Comparison of ENCODE assay signal across 21 mouse cellular contexts in genomic region chr10:83660605-83661004, GRCm38 (mm10). TPM values are rescaled to one million over a fixed set of nuclear protein-coding genes. Genes with fewer than 3 reads are reported as not detected.
DNase-seq lines count a peak whose midpoint lies in the region; ATAC-seq and TF ChIP-seq lines count a peak whose summit lies in the region.
"Had no signal": no experiment of that assay in that cellular context is flagged by ENCODE, and none has a peak within 500 bp of the region (broad histone marks: within the 10 kb centered on the region; RNA-seq: fewer than 3 reads in every experiment).

No protein-coding gene starts in this region.

- CTCF ChIA-PET in Patski (lab: Charles Lee) = interaction anchor here (1.2 kb wide), 1 partner anchor 69 kb away, joined by 3 read pairs; no protein-coding TSS in a partner anchor

- H3K4me3 ChIP-seq in intestine, postnatal 0 days (ENCODE audit: low read depth, low read length) = no peak overlapping the region
- H3K4me3 ChIP-seq in intestine, embryonic 16.5 days (ENCODE audit: low read length) = no peak overlapping the region
- no peak overlapping the region for H3K4me3 ChIP-seq in liver, postnatal 0 days (ENCODE audit: low read depth, low read length)
- H3K4me3 ChIP-seq: forebrain, embryonic 13.5 days; liver, embryonic 13.5 days; midbrain, embryonic 12.5 days; myocyte; neural tube, embryonic 15.5 days had no signal

- 69% methylated on average over 4 of the region's 4 CpGs for WGBS in intestine, postnatal 0 days
- 66% methylated on average over 4 of the region's 4 CpGs for WGBS in intestine, embryonic 16.5 days
- WGBS in liver, postnatal 0 days (ENCODE audit: insufficient replicate concordance) = 62% methylated on average over 4 of the region's 4 CpGs

- POLR2A ChIA-PET in Patski (lab: Charles Lee) = interaction anchor here (0.7 kb wide), 1 partner anchor 1403 kb away, joined by 3 read pairs; no protein-coding TSS in a partner anchor

- peak; percentile 33 for DNase-seq in adrenal gland, postnatal 14 days
- no peak for DNase-seq in adrenal gland, postnatal 25 days
- DNase-seq in liver, postnatal 0 days = no peak
- DNase-seq in liver (no peak), Patski (ENCODE audit: low read depth, low spot score) (no peak)
- DNase-seq: adrenal gland, postnatal 36 days; cerebellum, postnatal 10 days; embryo, embryonic 11 days; kidney, postnatal 25 days; liver, embryonic 13.5 days; right cerebral cortex, postnatal 4 days had no signal

- no peak overlapping the region for H3K27ac ChIP-seq in intestine, postnatal 0 days (ENCODE audit: low read depth, low read length)
- H3K27ac ChIP-seq in intestine, embryonic 16.5 days (ENCODE audit: low read length) = no peak overlapping the region
- no peak overlapping the region for H3K27ac ChIP-seq in liver, postnatal 0 days (ENCODE audit: low read depth)
- H3K27ac ChIP-seq: forebrain, embryonic 13.5 days; liver, embryonic 13.5 days; macrophage; midbrain, embryonic 12.5 days; neural tube, embryonic 15.5 days had no signal

- H3K9ac ChIP-seq in intestine, postnatal 0 days (ENCODE audit: low read depth, low read length) = no peak overlapping the region
- no peak overlapping the region for H3K9ac ChIP-seq in intestine, embryonic 16.5 days (ENCODE audit: low read depth, low read length)
- no peak overlapping the region for H3K9ac ChIP-seq in liver, postnatal 0 days (replicated peaks)
- H3K9ac ChIP-seq: forebrain, embryonic 13.5 days; liver, embryonic 13.5 days; midbrain, embryonic 12.5 days; neural tube, embryonic 15.5 days had no signal

- no peaks in the 10 kb centered on the region for H3K27me3 ChIP-seq in intestine, postnatal 0 days (replicated peaks; ENCODE audit: control insufficient read depth, insufficient read depth, low read length)
- no peaks in the 10 kb centered on the region for H3K27me3 ChIP-seq in intestine, embryonic 16.5 days (replicated peaks; ENCODE audit: control insufficient read depth, insufficient read depth, low read length)
- H3K27me3 ChIP-seq in liver, postnatal 0 days (ENCODE audit: insufficient read depth, low read length) = no peaks in the 10 kb centered on the region
- H3K27me3 ChIP-seq in Patski = peaks cover 5% of the 10 kb centered on the region
- H3K27me3 ChIP-seq: forebrain, embryonic 13.5 days; liver, embryonic 13.5 days; midbrain, embryonic 12.5 days; neural tube, embryonic 15.5 days had no signal

- H3K4me2 ChIP-seq in intestine, postnatal 0 days (replicated peaks; ENCODE audit: low read depth) = no peak overlapping the region
- no peak overlapping the region for H3K4me2 ChIP-seq in intestine, embryonic 16.5 days (ENCODE audit: low read depth, low read length)
- H3K4me2 ChIP-seq in liver, postnatal 0 days (ENCODE audit: low read depth, low read length) = no peak overlapping the region
- H3K4me2 ChIP-seq: forebrain, embryonic 13.5 days; liver, embryonic 13.5 days; midbrain, embryonic 12.5 days; neural tube, embryonic 15.5 days had no signal

- no peaks in the 10 kb centered on the region for H3K36me3 ChIP-seq in intestine, postnatal 0 days (ENCODE audit: control insufficient read depth, insufficient read depth)
- H3K36me3 ChIP-seq in intestine, embryonic 16.5 days (ENCODE audit: control insufficient read depth, insufficient read depth, low read length) = no peaks in the 10 kb centered on the region
- no peaks in the 10 kb centered on the region for H3K36me3 ChIP-seq in liver, postnatal 0 days (replicated peaks; ENCODE audit: insufficient read depth, low read length)
- H3K36me3 ChIP-seq: liver, embryonic 13.5 days; midbrain, embryonic 12.5 days; neural tube, embryonic 15.5 days had no signal

- in situ Hi-C loops in Patski (cut with MboI; ENCODE audit: low pct_unique_long_range_greater_than_20kb) = no loop called here

- peak; percentile 51 for TF ChIP-seq CTCF in intestine, postnatal 0 days (IDR thresholded peaks at IDR 0.05; ENCODE audit: low read depth)
- peak; percentile 27; the same call in 1 of the 2 replicates for TF ChIP-seq CTCF in liver, postnatal 0 days (IDR thresholded peaks at IDR 0.05; ENCODE audit: low read depth)
- TF ChIP-seq CTCF in Patski (IDR thresholded peaks at IDR 0.05) = peak; percentile 31

- TF ChIP-seq EP300 in liver, postnatal 0 days (IDR thresholded peaks at IDR 0.05; ENCODE audit: low read depth) = no peak

- ATAC-seq in intestine, postnatal 0 days = no peak
- no peak for ATAC-seq in intestine, embryonic 16.5 days
- ATAC-seq in liver, postnatal 0 days = no peak
- ATAC-seq in Patski = no peak
- no peak for ATAC-seq in megakaryocyte, adult 5-6 weeks (ENCODE audit: poor library complexity, severe bottlenecking)
- ATAC-seq: activated CD4-positive, CD25-positive, alpha-beta regulatory T cell, adult 4 months; CD4-positive, CD25-positive, alpha-beta regulatory T cell, adult 4 months; forebrain, embryonic 13.5 days had no signal

- H3K9me3 ChIP-seq in intestine, postnatal 0 days (ENCODE audit: control insufficient read depth) = no peaks in the 10 kb centered on the region
- H3K9me3 ChIP-seq in intestine, embryonic 16.5 days (ENCODE audit: control insufficient read depth, low read length) = no peaks in the 10 kb centered on the region
- no peaks in the 10 kb centered on the region for H3K9me3 ChIP-seq in liver, postnatal 0 days (ENCODE audit: low read length)
- H3K9me3 ChIP-seq: forebrain, embryonic 13.5 days; liver, embryonic 13.5 days; midbrain, embryonic 12.5 days; neural tube, embryonic 15.5 days had no signal

- no peaks in the 10 kb centered on the region for H3K4me1 ChIP-seq in intestine, postnatal 0 days (replicated peaks; ENCODE audit: control insufficient read depth, insufficient read depth, low read length)
- no peaks in the 10 kb centered on the region for H3K4me1 ChIP-seq in intestine, embryonic 16.5 days (ENCODE audit: control insufficient read depth, insufficient read depth, low read length)
- H3K4me1 ChIP-seq in liver, postnatal 0 days (ENCODE audit: insufficient read depth) = no peaks in the 10 kb centered on the region
- H3K4me1 ChIP-seq: forebrain, embryonic 13.5 days; liver, embryonic 13.5 days; midbrain, embryonic 12.5 days had no signal

RNA-seq across cellular contexts. Expression of gene Appl2, which starts 12.1 kb away (rescaled TPM):
- total RNA-seq in adrenal gland, postnatal 14 days (2021) = 63.5 and 81.7 TPM in 2 replicates
- total RNA-seq in adrenal gland, postnatal 25 days (2021) = 181 and 261 TPM in 2 replicates
- polyA plus RNA-seq in intestine, postnatal 0 days (2015; fragmentation: Nextera tagmentation; extraction: Ambion mirVana) = 27.5 and 28.3 TPM in 2 replicates
- polyA plus RNA-seq in intestine, embryonic 16.5 days (2015; fragmentation: Nextera tagmentation; extraction: Ambion mirVana) = 50.4 and 53.0 TPM in 2 replicates
- 7.8 and 9.2 TPM in 2 replicates for polyA plus RNA-seq in liver, postnatal 0 days (2015; fragmentation: Nextera tagmentation; extraction: Ambion mirVana)
- polyA plus RNA-seq in Patski (2021) = 22.4 TPM
- total RNA-seq in megakaryocyte, adult 5-6 weeks (2015) = 11.7 and 13.7 TPM in 2 replicates
- 27.1 and 28.1 TPM in 2 replicates for total RNA-seq in megakaryocyte, adult 5-6 weeks (2017)
